Comparison of ENCODE assay signal across 10 mouse cellular contexts in the genomic region with DNA sequence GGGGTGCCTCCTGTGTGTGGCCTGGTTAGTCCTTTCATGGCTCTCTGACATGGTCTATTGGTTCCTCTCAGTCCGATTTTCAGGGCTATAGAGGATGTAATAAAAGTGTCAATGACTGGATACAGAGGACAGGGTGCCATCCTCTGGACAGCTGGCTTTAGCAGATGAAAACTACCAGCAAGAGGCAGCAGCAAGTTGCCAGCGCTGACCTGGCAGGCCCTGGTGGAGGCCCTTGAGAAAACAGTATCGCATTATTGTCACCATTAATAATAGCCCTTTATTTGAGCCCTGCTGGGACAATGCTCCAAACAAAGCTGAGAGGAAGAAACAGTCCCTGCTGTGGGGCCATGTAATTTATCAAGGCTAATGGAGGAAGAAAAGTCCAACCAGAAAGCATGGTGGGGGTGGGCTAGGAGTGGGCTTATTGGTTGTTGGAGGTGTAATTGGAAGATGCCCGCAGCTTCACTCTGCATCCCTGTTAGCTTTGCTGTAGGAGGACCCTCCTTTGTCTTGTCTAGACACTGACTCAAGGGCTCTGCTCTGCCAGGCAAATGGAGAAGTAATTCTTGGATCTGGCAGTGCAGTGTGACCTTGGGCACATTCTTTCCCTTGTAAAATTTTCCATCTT.
A peak's percentile ranks its signal among the peaks of the same experiment; 100 is the strongest.
DNase-seq lines count a peak whose midpoint lies in the region; ATAC-seq lines count a peak whose summit lies in the region.
"Had no signal": no experiment of that assay in that cellular context is flagged by ENCODE, and none has a peak within 500 bp of the region (broad histone marks: within the 10 kb centered on the region; RNA-seq: fewer than 3 reads in every experiment).

No protein-coding gene starts in this region.

- H3K27me3 ChIP-seq in forebrain, embryonic 14.5 days (replicated peaks; ENCODE audit: control insufficient read depth, insufficient read depth, low read length), result no peaks in the 10 kb centered on the region
- H3K27me3 ChIP-seq in liver, embryonic 11.5 days (replicated peaks; ENCODE audit: control insufficient read depth, insufficient read depth, low read length), result no peaks in the 10 kb centered on the region; the same call in 1 of the 2 replicates

- peaks cover 12% of the 10 kb centered on the region for H3K4me1 ChIP-seq in forebrain, embryonic 14.5 days (ENCODE audit: control insufficient read depth, insufficient read depth, low read length)
- H3K4me1 ChIP-seq in liver, embryonic 11.5 days (replicated peaks; ENCODE audit: control insufficient read depth, insufficient read depth, low read length), result peaks cover 7% of the 10 kb centered on the region; the same call in 1 of the 2 replicates

- 15% methylated on average over 4 of the region's 4 CpGs for WGBS in forebrain, embryonic 14.5 days
- whole genome bisulfite sequencing in liver, embryonic 11.5 days, result 71% methylated on average over 4 of the region's 4 CpGs

- H3K4me3 ChIP-seq in forebrain, embryonic 14.5 days (ENCODE audit: low read depth, low read length), result no peak overlapping the region
- no peak overlapping the region for H3K4me3 ChIP-seq in liver, embryonic 11.5 days (ENCODE audit: low read depth, low read length)

- no peaks in the 10 kb centered on the region for H3K36me3 ChIP-seq in forebrain, embryonic 14.5 days (ENCODE audit: control insufficient read depth, insufficient read depth, low read length)
- H3K36me3 ChIP-seq in liver, embryonic 11.5 days (ENCODE audit: control insufficient read depth, insufficient read depth, low read length), result no peaks in the 10 kb centered on the region

- peak; percentile 38; the same call in 1 of the 2 replicates for ATAC-seq in forebrain, embryonic 14.5 days
- no peak for ATAC-seq in liver, embryonic 11.5 days (replicated peaks; ENCODE audit: low FRiP score)

- H3K9ac ChIP-seq in forebrain, embryonic 14.5 days (ENCODE audit: low read length), result no peak overlapping the region
- no peak overlapping the region for H3K9ac ChIP-seq in liver, embryonic 11.5 days (ENCODE audit: low read depth, low read length)
- H3K9ac ChIP-seq: lung, embryonic 14.5 days had no signal

- H3K27ac ChIP-seq in forebrain, embryonic 14.5 days (ENCODE audit: low read depth, low read length), result no peak overlapping the region
- H3K27ac ChIP-seq in liver, embryonic 11.5 days (ENCODE audit: low read depth, low read length), result no peak overlapping the region

- H3K9me3 ChIP-seq in forebrain, embryonic 14.5 days (replicated peaks; ENCODE audit: control insufficient read depth, low read length), result no peaks in the 10 kb centered on the region
- H3K9me3 ChIP-seq in liver, embryonic 11.5 days (ENCODE audit: control insufficient read depth, low read length), result no peaks in the 10 kb centered on the region

- DNase-seq in frontal cortex, adult 2 months (ENCODE audit: extremely low spot score in 1 of 2, low spot score in 1 of 2), result peak; percentile 12 to 39
- no peak for DNase-seq in frontal cortex, postnatal 10 days (ENCODE audit: low spot score in 2 of 2)
- peak; percentile 24 for DNase-seq in adrenal gland, postnatal 10 days
- peak; percentile 31 for DNase-seq in forebrain, embryonic 14.5 days (ENCODE audit: low spot score)
- peak; percentile 26 to 35 for DNase-seq in layer of hippocampus, postnatal 36 days
- no peak for DNase-seq in spleen, postnatal 14 days (ENCODE audit: low spot score in 2 of 2)
- DNase-seq in ovary, postnatal 36 days (ENCODE audit: low spot score), result no peak
- DNase-seq in liver, embryonic 11.5 days (ENCODE audit: low spot score), result no peak
- DNase-seq: lung, embryonic 14.5 days; thymus, postnatal 25 days had no signal

- no peak overlapping the region for H3K4me2 ChIP-seq in forebrain, embryonic 14.5 days (ENCODE audit: low read length)
- no peak overlapping the region for H3K4me2 ChIP-seq in liver, embryonic 11.5 days
- H3K4me2 ChIP-seq: lung, embryonic 14.5 days had no signal

Comparison
In these comparisons a context has a peak if more than half of its experiments do, and no peak if none do; other contexts are left out.
1. DNase-seq: peak in frontal cortex, adult 2 months (2 of 2), adrenal gland, postnatal 10 days (single experiment), forebrain, embryonic 14.5 days (single experiment) and layer of hippocampus, postnatal 36 days (2 of 2); none in frontal cortex, postnatal 10 days (0 of 2), spleen, postnatal 14 days (0 of 2), ovary, postnatal 36 days (single experiment) and liver, embryonic 11.5 days (single experiment).